Mouse (Mus musculus): Measurements from ENCODE around the gene Sppl3.

Gene Sppl3

GRCm38 (mm10) chr5:115126578-115127312, 115.8 kb downstream of the Sppl3 start:
- WGBS = 86% methylated on average over 28 of the region's 28 CpGs

- 86% methylated on average over 22 of the region's 22 CpGs for WGBS
These were observed 116.7 kb downstream of the Sppl3 start for GRCm38 (mm10) chr5:115127421-115128179.

- WGBS = 83% methylated on average over 6 of the region's 6 CpGs
These were observed 118.4 kb downstream of the Sppl3 start for GRCm38 (mm10) chr5:115129328-115129727.

GRCm38 (mm10) chr5:115132465-115132864, 121.5 kb downstream of the Sppl3 start:
- WGBS = 91% methylated on average over 8 of the region's 8 CpGs

- whole genome bisulfite sequencing = 41% methylated on average over 6 of the region's 6 CpGs
These were observed 122.6 kb downstream of the Sppl3 start for GRCm38 (mm10) chr5:115133358-115134066.

GRCm38 (mm10) chr5:115134234-115135165, 123.6 kb downstream of the Sppl3 start, which contains the start of gene Unc119b:
Unc119b (minus strand) TSS chr5:115134975.
- under 1% methylated on average over 80 of the region's 81 CpGs for WGBS

GRCm38 (mm10) chr5:115139124-115139523, 128.2 kb downstream of the Sppl3 start:
- 80% methylated on average over 4 of the region's 4 CpGs for WGBS

GRCm38 (mm10) chr5:115140726-115141125, 129.8 kb downstream of the Sppl3 start:
- 78% methylated on average over 3 of the region's 3 CpGs for WGBS

GRCm38 (mm10) chr5:115142166-115142697, 131.3 kb downstream of the Sppl3 start:
- WGBS = 84% methylated on average over 9 of the region's 9 CpGs

- 31% methylated on average over 10 of the region's 10 CpGs for WGBS
These were observed 132.6 kb downstream of the Sppl3 start for GRCm38 (mm10) chr5:115143552-115143951.

- 64% methylated on average over 6 of the region's 6 CpGs for WGBS
These were observed 133.5 kb downstream of the Sppl3 start for GRCm38 (mm10) chr5:115144471-115144870.

GRCm38 (mm10) chr5:115145253-115145968, 134.5 kb downstream of the Sppl3 start:
- 55% methylated on average over 11 of the region's 11 CpGs for WGBS

GRCm38 (mm10) chr5:115145976-115146746, 135.2 kb downstream of the Sppl3 start:
- 71% methylated on average over 6 of the region's 6 CpGs for WGBS

GRCm38 (mm10) chr5:115147388-115147787, 136.5 kb downstream of the Sppl3 start:
- WGBS = 90% methylated on average over 3 of the region's 3 CpGs

- 94% methylated on average over 8 of the region's 8 CpGs for WGBS
These were observed 137.4 kb downstream of the Sppl3 start for GRCm38 (mm10) chr5:115148378-115148777.
